Mouse (Mus musculus) testis, adult 2 months (tissue): ENCODE measurements around the gene Mllt3.

Source experiments
- CTCF ChIP-seq: fragments of 200-500 bp; IDR thresholded peaks from 2 replicates; pipeline ENCODE4 v1.5.1; 2012; ENCODE audit warnings: low read depth, mild to moderate bottlenecking, inconsistent platforms, low read length, moderate library complexity; ENCODE audit not compliant: control insufficient read depth, insufficient read depth, insufficient replicate concordance
- POLR2A ChIP-seq: fragments of 200-500 bp; IDR thresholded peaks from 2 replicates; pipeline ENCODE4 v1.6.1; 2012; ENCODE audit warnings: low read depth, mild to moderate bottlenecking, inconsistent platforms, low read length, moderate library complexity; ENCODE audit not compliant: control insufficient read depth

DNA sequence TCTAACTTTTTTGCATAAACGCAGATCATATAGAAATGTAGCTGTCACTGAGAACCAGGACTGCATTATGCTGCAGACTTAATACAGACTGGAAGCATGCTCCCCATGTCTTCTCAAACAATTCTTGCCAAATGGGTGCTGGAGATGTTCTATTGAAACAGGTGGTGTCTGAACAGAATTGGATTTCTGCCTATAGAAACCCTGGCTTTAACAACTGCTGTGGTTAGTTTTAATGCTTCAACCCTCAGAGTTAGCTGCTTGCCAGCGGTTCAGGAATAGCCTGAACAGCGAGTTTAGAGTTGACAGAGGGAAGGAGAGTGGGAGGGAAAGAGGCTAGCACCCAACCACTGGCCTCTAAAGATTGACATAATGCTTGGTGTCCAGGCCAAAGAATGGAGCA lies 166.6 kb downstream of the Mllt3 start:
- no peak for TF ChIP-seq POLR2A
- no peak for TF ChIP-seq CTCF
